Mouse (Mus musculus): ENCODE measurements at regions not wholly inside any gene's neighbourhood (a gene's known extent, or its start where the extent isn't known, plus 50 kb on each side); places are given as distances from the start of the nearest gene placed in this dataset.

GRCm38 (mm10) chr10:97250167-97250566 is 229.2 kb upstream of the Dcn start:
- DNase-seq, result no peak

GRCm38 (mm10) chr10:97265959-97266517 is 213.4 kb upstream of the Dcn start:
- no peak for DNase-seq

- DNase-seq, result no peak
These were observed 197.0 kb upstream of the Dcn start for GRCm38 (mm10) chr10:97282416-97282815.

DNA sequence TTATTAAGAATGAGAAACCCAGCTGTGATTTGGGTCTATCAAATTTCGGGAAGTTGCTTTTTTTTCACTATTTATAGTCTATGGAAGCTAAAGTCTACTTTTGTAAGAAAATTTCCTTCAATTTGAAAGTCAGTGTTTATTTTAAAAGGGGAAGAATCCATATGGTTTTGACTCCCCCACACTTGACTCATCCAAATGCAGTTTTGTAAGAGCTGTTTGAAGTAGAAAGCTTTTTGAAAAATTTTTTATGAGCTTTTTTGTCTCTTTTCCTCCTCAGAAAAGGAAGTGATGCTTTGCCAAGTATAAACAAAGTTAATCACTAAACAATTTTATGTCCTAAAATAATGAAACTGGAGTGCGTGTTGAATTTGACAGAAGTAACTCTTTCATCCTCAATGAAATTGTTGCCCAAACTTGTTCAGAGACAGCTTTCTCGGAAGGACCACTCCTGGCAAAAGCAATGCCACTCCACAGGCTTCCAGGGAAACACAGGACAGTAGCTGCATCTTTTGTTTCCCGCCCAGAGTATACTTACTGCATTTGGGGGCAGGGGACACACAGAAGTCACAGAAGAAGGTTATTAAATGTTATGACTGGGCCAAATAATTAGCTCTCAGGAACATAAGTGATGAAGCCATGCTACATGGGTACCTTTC is 196.4 kb upstream of the Dcn start:
- no peak for DNase-seq

DNA sequence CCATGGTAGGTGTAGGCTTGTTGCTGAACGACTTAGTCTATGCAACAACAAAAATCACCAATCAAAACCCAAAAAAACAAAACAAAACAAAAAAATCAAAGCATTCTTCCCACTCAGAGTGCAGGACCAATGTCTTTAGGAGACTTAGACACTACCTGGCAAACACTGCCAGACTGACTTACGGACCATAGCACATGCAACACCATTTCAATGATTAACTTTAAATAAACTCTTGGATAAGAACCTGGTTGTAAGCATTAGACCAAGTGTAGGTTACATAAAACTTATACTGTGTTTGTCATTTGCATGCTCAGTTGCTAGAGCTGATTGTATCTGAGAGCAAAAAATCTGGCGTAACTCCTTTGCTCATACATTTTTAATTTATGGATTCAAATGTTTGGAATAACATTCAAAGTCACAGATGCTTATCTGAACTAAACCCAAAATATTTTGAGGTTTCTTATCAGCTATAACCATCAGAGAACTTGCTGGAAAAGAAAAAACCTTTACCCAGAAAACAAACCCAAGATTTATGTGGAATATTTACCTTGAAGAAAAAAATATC is 174.5 kb upstream of the Dcn start:
- DNase-seq, result no peak

- no peak for DNase-seq
These were observed 169.8 kb upstream of the Dcn start for GRCm38 (mm10) chr10:97309580-97309979.

DNA sequence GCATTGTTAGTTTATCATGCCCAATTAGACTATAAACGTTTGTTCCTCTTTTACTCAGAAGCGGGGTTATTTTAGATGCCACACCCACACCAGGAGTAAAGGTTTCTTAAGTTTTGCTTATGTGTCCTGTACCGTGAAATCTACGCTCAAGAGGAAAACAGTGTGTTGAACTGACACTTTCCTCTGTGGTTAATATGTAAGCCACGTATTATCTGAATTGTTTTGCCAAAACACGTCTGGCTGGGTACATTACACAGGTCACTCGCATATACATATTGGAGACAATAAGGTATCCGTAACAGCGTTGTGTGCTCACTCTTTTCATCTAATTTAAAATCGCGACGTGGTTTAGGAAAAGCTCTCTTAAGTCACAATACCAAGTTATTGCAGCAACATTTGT is 166.9 kb upstream of the Dcn start:
- no peak for DNase-seq

GRCm38 (mm10) chr10:97312978-97313377 is 166.4 kb upstream of the Dcn start:
- DNase-seq, result peak; percentile 96

- DNase-seq, result peak; percentile 61
These were observed 166.0 kb upstream of the Dcn start for GRCm38 (mm10) chr10:97313407-97313901.

- DNase-seq, result no peak
These were observed 146.8 kb upstream of the Dcn start for GRCm38 (mm10) chr10:97332639-97333038.

GRCm38 (mm10) chr10:97334044-97334443 is 145.4 kb upstream of the Dcn start:
- no peak for DNase-seq

DNA sequence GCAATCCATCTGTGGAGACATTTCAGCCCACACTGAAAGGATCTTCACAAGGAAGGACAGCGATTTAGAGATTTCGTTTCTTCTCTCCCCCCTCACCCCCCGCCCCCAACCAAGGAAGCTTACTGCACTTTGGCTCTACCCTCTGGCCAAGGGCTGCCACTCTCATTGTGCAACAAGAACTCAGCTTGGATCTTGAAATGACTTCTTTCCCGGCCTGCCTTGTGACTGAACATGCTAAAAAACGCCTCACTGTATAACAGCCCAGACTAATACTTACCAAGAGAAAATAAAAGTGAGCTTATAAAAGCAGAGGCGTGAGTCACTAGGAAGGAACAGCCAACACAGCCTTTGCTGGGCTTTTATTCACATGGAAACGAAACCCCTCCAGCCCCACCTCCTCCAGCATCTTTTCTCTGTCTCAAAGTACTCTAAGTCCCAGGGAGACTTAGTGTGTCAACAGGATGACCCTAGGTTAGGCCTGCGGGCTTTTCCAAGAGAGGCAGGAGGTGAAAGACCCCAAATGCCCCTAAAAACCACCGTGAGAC is 144.7 kb upstream of the Dcn start:
- no peak for DNase-seq

GRCm38 (mm10) chr10:97338033-97338692 is 141.2 kb upstream of the Dcn start:
- DNase-seq, result no peak

GRCm38 (mm10) chr10:97339866-97340706 is 139.3 kb upstream of the Dcn start:
- DNase-seq, result no peak

DNA sequence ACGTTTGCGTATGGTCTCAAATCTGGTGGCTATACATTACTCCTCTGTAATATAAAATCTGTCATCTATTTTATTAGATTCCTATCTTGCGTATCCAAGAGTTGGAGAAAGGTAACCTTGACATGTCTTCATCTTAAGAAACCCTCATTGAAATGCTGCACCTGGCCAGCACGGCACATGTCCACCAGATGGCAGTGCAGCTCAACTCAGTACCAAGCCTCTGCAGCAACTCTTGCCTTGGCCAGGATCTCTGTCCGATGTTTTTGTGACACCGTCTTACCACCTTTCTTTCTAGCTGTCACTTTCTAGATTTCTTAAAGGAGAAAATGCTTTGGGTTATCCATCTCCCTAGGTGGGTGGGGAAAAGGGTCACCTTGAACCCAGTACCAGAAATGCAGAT is 134.1 kb upstream of the Dcn start:
- peak; percentile 81 for DNase-seq

DNA sequence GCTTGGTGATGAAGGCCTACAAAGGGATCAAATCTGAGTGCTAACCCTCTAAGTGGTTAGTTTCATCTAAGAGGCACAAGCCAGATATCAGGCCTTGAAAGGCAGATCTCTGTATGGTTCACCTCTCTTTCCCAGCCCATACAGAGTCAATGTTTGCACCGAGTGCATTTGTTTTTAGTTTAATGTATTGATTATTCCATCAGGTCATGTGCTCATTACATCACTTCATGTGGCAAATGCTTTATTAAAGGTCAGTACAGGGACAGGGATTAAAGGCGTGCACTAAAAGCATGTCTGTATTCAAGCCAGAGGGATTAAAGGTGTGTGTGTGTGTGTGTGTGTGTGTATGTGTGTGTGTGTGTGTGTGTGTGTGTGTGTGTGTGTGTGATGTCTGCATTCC is 132.5 kb upstream of the Dcn start:
- no peak for DNase-seq

DNA sequence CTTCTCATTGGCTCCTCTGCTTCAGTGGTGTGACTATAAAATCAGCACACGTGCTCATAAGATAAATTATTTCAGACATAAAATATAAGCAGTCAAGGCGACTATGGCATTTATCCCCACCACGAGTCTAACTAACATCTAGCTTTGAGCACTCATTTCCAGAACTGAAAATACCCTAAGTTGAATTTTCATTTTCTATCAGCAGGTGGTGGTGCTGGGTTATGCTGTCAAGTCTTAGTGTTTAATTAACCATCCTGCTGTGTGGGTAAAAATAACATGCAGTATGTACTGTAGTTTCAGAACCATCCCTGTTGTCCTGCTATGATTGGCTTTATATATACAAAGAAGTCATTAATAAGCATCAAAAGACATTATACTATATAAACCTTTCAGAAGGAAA is 110.8 kb upstream of the Dcn start:
- no peak for DNase-seq

DNA sequence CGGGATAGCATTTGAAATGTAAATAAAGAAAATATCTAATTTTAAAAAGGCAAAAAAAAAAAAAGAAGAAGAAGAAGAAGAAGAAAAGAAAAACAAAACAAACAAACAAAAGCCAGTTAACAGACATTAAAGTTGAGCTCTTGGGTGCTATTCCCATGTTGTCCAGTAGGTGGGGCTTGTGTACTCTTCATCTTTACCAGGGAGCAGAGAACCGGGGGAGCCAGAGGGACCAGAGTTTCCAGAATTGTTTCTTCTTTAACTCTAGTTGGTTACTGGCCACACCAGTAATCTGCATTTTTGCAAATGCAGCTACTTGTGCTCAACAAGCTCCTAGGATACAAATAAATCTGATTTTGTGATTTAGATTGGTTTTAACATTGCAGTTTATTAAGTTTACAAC is 103.6 kb upstream of the Dcn start:
- peak; percentile 50 for DNase-seq

DNA sequence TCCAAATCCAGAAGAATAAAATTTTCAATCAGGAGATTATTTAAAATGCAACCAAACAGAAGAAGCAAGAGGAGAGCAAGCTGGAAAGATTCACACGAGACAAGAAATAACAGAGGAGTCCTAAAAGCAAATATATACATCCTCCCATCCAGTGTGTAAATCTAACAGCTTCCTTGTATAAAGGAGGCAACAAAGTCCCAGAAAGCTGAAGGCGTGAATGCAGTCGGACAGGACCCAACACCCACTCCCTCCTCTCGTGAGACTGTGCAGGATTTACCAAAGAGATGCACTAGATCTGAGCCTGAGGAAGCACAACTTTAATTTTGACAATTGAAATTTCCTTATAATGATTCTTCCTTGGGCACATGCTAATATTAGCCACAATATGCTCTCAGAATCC is 103.0 kb upstream of the Dcn start:
- no peak for DNase-seq

DNA sequence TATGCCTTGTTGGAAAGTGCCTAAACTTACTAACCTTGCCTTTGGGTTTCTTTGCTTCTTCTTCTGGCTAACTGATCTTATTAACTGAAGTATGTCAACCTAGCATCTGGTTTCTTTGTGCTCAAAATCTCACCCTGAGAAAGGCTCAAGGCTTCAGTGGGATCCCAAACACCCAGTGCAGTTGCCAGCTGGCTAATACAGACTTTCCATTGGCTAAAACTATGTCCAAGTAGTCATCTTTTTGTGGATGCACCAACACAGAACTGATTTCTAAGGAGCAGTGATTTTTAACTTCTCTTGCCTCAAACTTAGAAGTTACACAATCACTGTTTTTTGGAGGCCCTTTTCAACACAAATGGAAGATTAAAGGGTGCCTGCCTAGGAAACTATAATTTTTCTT is 97.8 kb upstream of the Dcn start:
- DNase-seq, result no peak

DNA sequence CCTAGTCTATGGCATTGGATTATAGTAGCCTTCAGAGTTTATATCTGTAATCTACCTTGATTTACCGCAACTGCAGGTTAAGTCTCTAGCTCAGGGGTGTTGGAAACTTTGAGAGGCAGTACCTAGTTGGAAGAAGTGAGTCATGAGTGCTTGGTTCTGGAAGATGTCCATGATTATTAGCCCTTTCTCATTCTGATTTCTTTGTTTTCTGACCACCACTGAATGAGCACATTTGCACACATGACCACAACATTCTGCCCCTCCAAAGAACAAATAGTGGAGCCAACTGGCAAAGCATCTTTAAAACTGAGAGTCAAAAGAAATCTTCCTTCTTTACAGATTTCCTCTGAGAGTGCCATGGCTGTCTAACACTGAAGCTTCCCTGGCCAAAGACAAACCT is 95.5 kb upstream of the Dcn start:
- DNase-seq, result no peak

GRCm38 (mm10) chr10:97387196-97387876 is 92.1 kb upstream of the Dcn start:
- DNase-seq, result no peak
